Mouse (Mus musculus): ENCODE results near the gene Ntrk3.

DNA sequence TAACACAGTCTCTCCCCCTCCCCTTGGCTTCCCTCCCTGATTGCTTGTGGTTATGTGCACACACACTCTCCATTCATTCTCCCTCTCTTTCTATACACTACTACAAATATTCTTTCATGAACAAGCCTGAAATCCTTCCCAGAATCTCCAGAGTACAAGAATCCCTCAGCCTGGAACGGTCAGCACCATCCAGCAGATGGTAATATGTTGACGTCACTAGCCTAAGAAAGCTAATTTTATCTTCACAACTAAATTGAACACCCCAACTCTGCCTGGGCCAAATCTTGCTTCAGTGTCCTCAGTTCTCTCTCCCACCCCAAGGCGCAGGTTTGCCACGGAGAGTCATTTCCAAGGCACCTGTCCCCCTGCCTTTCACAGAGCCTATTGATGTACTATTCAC, 239.5 kb downstream of the Ntrk3 start:
- TF ChIP-seq POLR2A (IDR thresholded peaks at IDR 0.05; ENCODE audit: control insufficient read depth, low read depth, low read length) (no peak), CTCF (IDR thresholded peaks at IDR 0.05; ENCODE audit: control insufficient read depth, insufficient read depth, insufficient replicate concordance, low read depth, low read length) (no peak)

Data from testis, adult 2 months (tissue).